Mouse (Mus musculus): Measurements from ENCODE around the gene Lce6a.

DNA sequence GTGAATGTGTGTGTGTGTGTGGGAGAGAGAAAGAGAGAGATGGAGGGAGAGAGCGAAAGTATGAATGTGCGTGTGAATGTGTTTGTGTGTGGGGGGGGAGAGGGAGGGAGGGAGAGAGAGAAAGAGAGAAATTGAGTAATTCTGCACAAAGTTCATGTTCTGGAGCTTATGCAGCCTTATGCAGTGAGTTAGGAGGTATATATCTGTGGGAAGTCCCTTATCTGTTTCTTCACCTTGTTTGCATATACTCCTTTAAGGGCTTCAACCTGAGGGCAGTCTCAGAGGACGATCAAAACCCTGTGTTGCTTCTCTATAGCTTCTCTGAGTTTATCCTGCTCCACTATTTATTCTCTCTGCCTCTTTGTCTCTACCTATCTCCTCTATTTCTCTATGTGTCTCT is 34.3 kb downstream of the Lce6a start:
- no peak for TF ChIP-seq CTCF (IDR thresholded peaks at IDR 0.05; ENCODE audit: insufficient read depth, low read depth, low read length)
- TF ChIP-seq POLR2A (IDR thresholded peaks at IDR 0.05; ENCODE audit: insufficient read depth, low read depth, low read length), result no peak

Data from olfactory bulb, adult 2 months (tissue).